Mouse (Mus musculus) MEL (cell line): Measurements from ENCODE around the gene Gpc3. TPM values are rescaled to one million over a fixed set of nuclear protein-coding genes. Genes with fewer than 3 reads are reported as not detected.

Source experiments
- DNase-seq: peaks from one replicate; pipeline ENCODE4 v3.0.0; 2011; ENCODE audit warnings: low read depth, low spot score
- H3K27ac ChIP-seq: 2 replicates; pipeline ENCODE4 v1.5.1; 2012; ENCODE audit warnings: low read depth, mild to moderate bottlenecking, control low read depth, low read length, moderate library complexity; ENCODE audit not compliant: control insufficient read depth
- H3K27me3 ChIP-seq, 2 experiments: fragments of 150-350 bp in 1 of 2; sonication (generic) in 1 of 2; 2 replicates each; pipeline ENCODE4 v1.6.1; 2012; ENCODE audit warnings: low read length in 2 of 2, mild to moderate bottlenecking in 2 of 2, improper control_type of control experiment in 1 of 2, moderate library complexity in 1 of 2; ENCODE audit not compliant: insufficient read depth in 2 of 2, control insufficient read depth in 1 of 2
- H3K36me3 ChIP-seq, 2 experiments: 2 replicates each; pipeline ENCODE4 v1.6.1; 2012 to 2014; ENCODE audit warnings: low read length in 2 of 2, improper control_type of control experiment in 1 of 2, inconsistent platforms in 1 of 2, mild to moderate bottlenecking in 1 of 2; ENCODE audit not compliant: insufficient read depth in 2 of 2, control insufficient read depth in 1 of 2
- H3K4me1 ChIP-seq, 2 experiments: fragments of 150-350 bp in 1 of 2; sonication (generic) in 1 of 2; 2 replicates each; pipeline ENCODE4 v1.6.1; 2012; ENCODE audit warnings: low read length in 2 of 2, improper control_type of control experiment in 1 of 2, mild to moderate bottlenecking in 1 of 2; ENCODE audit not compliant: insufficient read depth in 2 of 2, control insufficient read depth in 1 of 2
- H3K4me3 ChIP-seq, 2 experiments: fragments of 150-350 bp in 1 of 2; sonication (generic) in 1 of 2; 2 replicates each; pipeline ENCODE4 v1.5.1; 2012; ENCODE audit warnings: low read depth in 2 of 2, low read length in 2 of 2, mild to moderate bottlenecking in 2 of 2, moderate library complexity in 2 of 2, control low read depth in 1 of 2, improper control_type of control experiment in 1 of 2; ENCODE audit not compliant: control insufficient read depth in 1 of 2, insufficient read depth in 1 of 2
- H3K79me2 ChIP-seq: 2 replicates; pipeline ENCODE4 v1.6.1; 2012; ENCODE audit warnings: mild to moderate bottlenecking, low read length, moderate library complexity; ENCODE audit not compliant: control insufficient read depth, poor library complexity, insufficient read depth
- H3K9ac ChIP-seq: 2 replicates; pipeline ENCODE4 v1.6.1; 2012; ENCODE audit warnings: low read depth, mild to moderate bottlenecking, control low read depth, low read length, moderate library complexity; ENCODE audit not compliant: control insufficient read depth, poor library complexity, severe bottlenecking
- H3K9me3 ChIP-seq: fragments of 150-350 bp; sonication (generic); replicated peaks from 2 replicates; pipeline ENCODE4 v1.6.1; 2012; ENCODE audit warnings: mild to moderate bottlenecking, low read length, improper control_type of control experiment, moderate library complexity; ENCODE audit not compliant: insufficient read depth
- BHLHE40 ChIP-seq: IDR thresholded peaks from 2 replicates; pipeline ENCODE4 v1.6.1; 2012; ENCODE audit warnings: low read depth, mild to moderate bottlenecking, inconsistent platforms, low read length, improper control_type of control experiment, borderline replicate concordance
- CHD1 ChIP-seq: IDR thresholded peaks from 2 replicates; pipeline ENCODE4 v1.6.1; 2012; ENCODE audit warnings: low read depth, mild to moderate bottlenecking, inconsistent platforms, low read length, improper control_type of control experiment
- CTCF ChIP-seq, 3 experiments: IDR thresholded peaks in 2 of 3; conservative IDR thresholded peaks in 1 of 3; 2 replicates each; pipeline ENCODE4 v1.5.1; 2011 to 2012; ENCODE audit warnings: low read length in 3 of 3, low read depth in 2 of 3, mild to moderate bottlenecking in 2 of 3, improper control_type of control experiment in 1 of 3, inconsistent platforms in 1 of 3, mixed read lengths in 1 of 3, moderate library complexity in 1 of 3; ENCODE audit not compliant: control insufficient read depth in 1 of 3, insufficient read depth in 1 of 3, poor library complexity in 1 of 3, severe bottlenecking in 1 of 3
- E2F4 ChIP-seq: IDR thresholded peaks from 2 replicates; pipeline ENCODE4 v1.6.1; 2011; ENCODE audit warnings: low read depth, low read length, improper control_type of control experiment, borderline replicate concordance
- ELF1 ChIP-seq: IDR thresholded peaks from 2 replicates; pipeline ENCODE4 v1.6.1; 2014; ENCODE audit warnings: low read depth, mild to moderate bottlenecking, inconsistent platforms, low read length, improper control_type of control experiment, moderate library complexity
- GABPA ChIP-seq: IDR thresholded peaks from 2 replicates; pipeline ENCODE4 v1.6.1; 2012; ENCODE audit warnings: low read depth, mild to moderate bottlenecking, inconsistent platforms, low read length, improper control_type of control experiment, moderate library complexity
- GATA1 ChIP-seq: IDR thresholded peaks from 2 replicates; pipeline ENCODE4 v1.6.1; 2011; ENCODE audit warnings: low read depth, low read length, improper control_type of control experiment
- JUND ChIP-seq: IDR thresholded peaks from 2 replicates; pipeline ENCODE4 v1.6.1; 2011; ENCODE audit warnings: low read depth, mild to moderate bottlenecking, improper control_type of control experiment, low read length
- KAT2A ChIP-seq: conservative IDR thresholded peaks from 2 replicates; pipeline ENCODE4 v1.6.1; 2012; ENCODE audit warnings: low read depth, low read length, improper control_type of control experiment, inconsistent platforms
- MAFK ChIP-seq: IDR thresholded peaks from 2 replicates; pipeline ENCODE4 v1.6.1; 2011; ENCODE audit warnings: low read depth, mild to moderate bottlenecking, low read length, improper control_type of control experiment, borderline replicate concordance
- MAX ChIP-seq: IDR thresholded peaks from 2 replicates; pipeline ENCODE4 v1.6.1; 2011; ENCODE audit warnings: low read length, improper control_type of control experiment
- MAZ ChIP-seq: IDR thresholded peaks from 2 replicates; pipeline ENCODE4 v1.6.1; 2012; ENCODE audit warnings: low read depth, mild to moderate bottlenecking, inconsistent platforms, low read length, improper control_type of control experiment
- MEF2A ChIP-seq: IDR thresholded peaks from 2 replicates; pipeline ENCODE4 v1.6.1; 2014; ENCODE audit warnings: low read depth, mild to moderate bottlenecking, inconsistent platforms, low read length, improper control_type of control experiment; ENCODE audit not compliant: poor library complexity, insufficient replicate concordance, severe bottlenecking; ENCODE audit errors: extremely low read depth
- MXI1 ChIP-seq: IDR thresholded peaks from 2 replicates; pipeline ENCODE4 v1.6.1; 2011; ENCODE audit warnings: mild to moderate bottlenecking, low read depth, low read length, improper control_type of control experiment
- RAD21 ChIP-seq: IDR thresholded peaks from 2 replicates; pipeline ENCODE4 v1.6.1; 2011; ENCODE audit warnings: mild to moderate bottlenecking, low read depth, low read length, improper control_type of control experiment
- RCOR1 ChIP-seq: IDR thresholded peaks from 2 replicates; pipeline ENCODE4 v1.6.1; 2012; ENCODE audit warnings: low read depth, mild to moderate bottlenecking, inconsistent platforms, low read length, improper control_type of control experiment
- SMC3 ChIP-seq: IDR thresholded peaks from 2 replicates; pipeline ENCODE4 v1.6.1; 2011; ENCODE audit warnings: low read depth, low read length, improper control_type of control experiment
- TAL1 ChIP-seq: IDR thresholded peaks from 2 replicates; pipeline ENCODE4 v1.6.1; 2012; ENCODE audit warnings: mild to moderate bottlenecking, inconsistent platforms, low read length, moderate library complexity, mixed read lengths
- TCF12 ChIP-seq: IDR thresholded peaks from 2 replicates; pipeline ENCODE4 v1.6.1; 2014; ENCODE audit warnings: low read depth, mild to moderate bottlenecking, inconsistent platforms, low read length, improper control_type of control experiment, moderate library complexity
- UBTF ChIP-seq: IDR thresholded peaks from 2 replicates; pipeline ENCODE4 v1.6.1; 2012; ENCODE audit warnings: low read depth, mild to moderate bottlenecking, inconsistent platforms, low read length, improper control_type of control experiment, moderate library complexity, borderline replicate concordance; ENCODE audit not compliant: insufficient read depth
- USF1 ChIP-seq: IDR thresholded peaks from 2 replicates; pipeline ENCODE4 v1.6.1; 2014; ENCODE audit warnings: low read depth, mild to moderate bottlenecking, inconsistent platforms, low read length, improper control_type of control experiment, moderate library complexity
- ZC3H11A ChIP-seq: IDR thresholded peaks from 2 replicates; pipeline ENCODE4 v1.6.1; 2012; ENCODE audit warnings: low read depth, mild to moderate bottlenecking, inconsistent platforms, low read length, improper control_type of control experiment
- ZMIZ1 ChIP-seq: IDR thresholded peaks from 2 replicates; pipeline ENCODE4 v1.6.1; 2012; ENCODE audit warnings: low read depth, mild to moderate bottlenecking, inconsistent platforms, low read length, improper control_type of control experiment, moderate library complexity
- ZNF384 ChIP-seq: IDR thresholded peaks from 2 replicates; pipeline ENCODE4 v1.6.1; 2012; ENCODE audit warnings: low read depth, mild to moderate bottlenecking, inconsistent platforms, low read length, improper control_type of control experiment
- polyA plus RNA-seq, 2 experiments: library from polyadenylated mRNA; stranded (reverse) in 1 of 2; unstranded in 1 of 2; fragments of >175 nt in 1 of 2; fragments of >200 nt in 1 of 2; gene quantifications; 2 replicates each; pipeline versions ENCODE4 v1.2.1 to v1.2.4; 2012; ENCODE audit warnings: low replicate concordance in 2 of 2, low read depth in 1 of 2; ENCODE audit not compliant: insufficient read length in 2 of 2, insufficient read depth in 1 of 2, missing spikeins in 1 of 2
- total RNA-seq: library from RNA; depleted of rRNA; stranded (reverse); fragments of 300-350 nt; gene quantifications from 2 replicates; pipeline ENCODE4 v1.2.3, GENCODE M21; 2012

Gene Gpc3
- total and polyA plus RNA-seq, 3 experiments, result not detected

DNA sequence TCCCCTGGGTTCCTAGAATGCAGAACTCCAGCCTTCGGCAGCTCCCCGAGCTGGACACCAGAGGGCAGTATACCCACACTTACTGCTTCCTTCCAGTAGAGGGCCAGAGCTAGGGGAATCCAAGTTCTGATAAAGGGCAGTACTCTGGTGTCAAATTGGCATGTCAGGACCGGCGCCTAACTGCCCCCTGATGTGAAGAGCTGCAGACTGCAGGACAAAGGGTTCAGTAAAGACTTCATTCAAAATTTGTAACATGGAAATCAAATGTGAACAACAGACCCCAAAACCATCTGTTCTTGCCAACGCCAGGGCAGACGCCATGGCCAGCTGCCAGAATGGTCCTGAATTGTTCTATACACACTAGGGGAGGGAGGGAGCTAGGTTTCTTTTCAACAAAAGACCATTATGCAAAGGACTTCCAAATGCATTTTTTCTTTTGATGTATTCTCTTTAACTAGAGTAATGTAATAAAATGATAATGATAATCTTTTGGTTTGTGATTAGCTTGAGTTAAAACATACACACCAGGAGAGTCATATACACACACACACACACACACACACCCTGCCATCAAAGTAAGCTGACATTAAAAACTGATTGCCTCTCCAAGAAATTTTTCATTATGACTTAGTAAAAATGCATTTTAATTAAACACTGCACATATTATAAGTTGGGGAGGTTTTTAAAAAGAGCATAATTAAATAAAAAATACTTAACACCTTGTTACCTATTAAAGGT is 160.1 kb downstream of the Gpc3 start:
- TF ChIP-seq CHD1 (no peak), SMC3 (peak; percentile 44), BHLHE40 (no peak), ZC3H11A (no peak), GATA1 (no peak), TAL1 (no peak), GABPA (no peak), MAX (no peak), RAD21 (peak; percentile 50), E2F4 (no peak), MAFK (no peak), ZNF384 (no peak), CTCF (IDR thresholded peaks at IDR 0.05 in 2 of 3, conservative IDR thresholded peaks at IDR 0.05 in 1 of 3; ENCODE audit: control insufficient read depth in 1 of 3, insufficient read depth in 1 of 3, low read depth in 2 of 3, low read length in 3 of 3, poor library complexity in 1 of 3, severe bottlenecking in 1 of 3) (peak; percentile 78 to 99 (median 84)), KAT2A (no peak), TCF12 (no peak), MXI1 (no peak), JUND (no peak), ZMIZ1 (no peak), ELF1 (no peak), MAZ (no peak), MEF2A (no peak), USF1 (no peak), UBTF (no peak), RCOR1 (no peak)
- Histone ChIP-seq H3K27ac (no peak overlapping the region), H3K27me3 (no peaks in the 10 kb centered on the region), H3K4me1 (no peaks in the 10 kb centered on the region), H3K4me3 (no peak overlapping the region), H3K9me3 (no peaks in the 10 kb centered on the region), H3K79me2 (no peaks in the 10 kb centered on the region), H3K36me3 (no peaks in the 10 kb centered on the region; a peak in 1 of 4 replicates), H3K9ac (no peak overlapping the region)
- peak; percentile 58 for DNase-seq
